Mouse (Mus musculus): Measurements from ENCODE around the gene Mark3.

- no peak for TF ChIP-seq USF2 (IDR thresholded peaks at IDR 0.05; ENCODE audit: borderline replicate concordance in 1 of 2, insufficient read depth in 1 of 2, low read depth in 1 of 2, low read length in 2 of 2)
- TF ChIP-seq NELFE (IDR thresholded peaks at IDR 0.05; ENCODE audit: low read depth, low read length): no peak
- no peak for TF ChIP-seq CTCF (IDR thresholded peaks at IDR 0.05 in 2 of 3, conservative IDR thresholded peaks at IDR 0.05 in 1 of 3; ENCODE audit: control insufficient read depth in 1 of 3, insufficient read depth in 1 of 3, low read depth in 2 of 3, low read length in 3 of 3, poor library complexity in 1 of 3, severe bottlenecking in 1 of 3)
Measured at GRCm38 (mm10) chr12:111693341-111694270, 119.3 kb downstream of the Mark3 start.
